Mouse (Mus musculus) splenic B cell, adult 2 months (primary cell): ENCODE results near the gene Cog3.

Experiments
- DNase-seq: peaks from one replicate; pipeline ENCODE4 v3.0.0-alpha.2; 2011; ENCODE audit warnings: low read depth, low spot score
- H3K27me3 ChIP-seq: 2 replicates; pipeline ENCODE4 v1.6.1; 2012; ENCODE audit warnings: mild to moderate bottlenecking, low read length, moderate library complexity, mixed read lengths; ENCODE audit not compliant: control insufficient read depth, poor library complexity, insufficient read depth, severe bottlenecking
- H3K36me3 ChIP-seq: 2 replicates; pipeline ENCODE4 v1.6.1; 2012; ENCODE audit warnings: mild to moderate bottlenecking, low read length, moderate library complexity, mixed read lengths; ENCODE audit not compliant: control insufficient read depth, poor library complexity, insufficient read depth, severe bottlenecking

The Cog3 gene

GRCm38 (mm10) chr14:75735597-75735996, 18.7 kb downstream of the Cog3 start:
- peaks cover 12% of the 10 kb centered on the region; the same call in 1 of the 2 replicates for H3K36me3 ChIP-seq
- no peaks in the 10 kb centered on the region for H3K27me3 ChIP-seq
- no peak for DNase-seq

GRCm38 (mm10) chr14:75732631-75733030, 21.7 kb downstream of the Cog3 start:
- Histone ChIP-seq H3K36me3 (peaks cover 22% of the 10 kb centered on the region), H3K27me3 (no peaks in the 10 kb centered on the region)
- no peak for DNase-seq

- Histone ChIP-seq H3K27me3 (no peaks in the 10 kb centered on the region), H3K36me3 (peaks cover 17% of the 10 kb centered on the region)
- no peak for DNase-seq
Measured at GRCm38 (mm10) chr14:75731361-75731760, 23.0 kb downstream of the Cog3 start.

- Histone ChIP-seq H3K36me3 (peaks cover 19% of the 10 kb centered on the region), H3K27me3 (no peaks in the 10 kb centered on the region)
- DNase-seq, result no peak
Measured at GRCm38 (mm10) chr14:75728111-75728510, 26.2 kb downstream of the Cog3 start.

- no peaks in the 10 kb centered on the region for H3K27me3 ChIP-seq
- no peak for DNase-seq
Measured at GRCm38 (mm10) chr14:75727046-75727445, 27.3 kb downstream of the Cog3 start.

GRCm38 (mm10) chr14:75722816-75723215, 31.5 kb downstream of the Cog3 start:
- H3K36me3 ChIP-seq, result peaks cover 17% of the 10 kb centered on the region
- DNase-seq, result no peak

More at GRCm38 (mm10) chr14:75727046-75727445, 27.3 kb downstream of the Cog3 start:
- peaks cover 16% of the 10 kb centered on the region for H3K36me3 ChIP-seq

GRCm38 (mm10) chr14:75721977-75722563, 32.2 kb downstream of the Cog3 start:
- H3K27me3 ChIP-seq, result no peaks in the 10 kb centered on the region
- peak; percentile 77 for DNase-seq
- peaks cover 15% of the 10 kb centered on the region for H3K36me3 ChIP-seq

More at GRCm38 (mm10) chr14:75722816-75723215, 31.5 kb downstream of the Cog3 start:
- no peaks in the 10 kb centered on the region for H3K27me3 ChIP-seq

GRCm38 (mm10) chr14:75720121-75720520, 34.2 kb downstream of the Cog3 start:
- Histone ChIP-seq H3K27me3 (no peaks in the 10 kb centered on the region), H3K36me3 (peaks cover 17% of the 10 kb centered on the region)
- DNase-seq, result no peak

- H3K27me3 ChIP-seq, result no peaks in the 10 kb centered on the region
- no peak for DNase-seq
Measured at GRCm38 (mm10) chr14:75716410-75716809, 37.9 kb downstream of the Cog3 start.

GRCm38 (mm10) chr14:75713661-75714060, 40.7 kb downstream of the Cog3 start:
- Histone ChIP-seq H3K27me3 (no peaks in the 10 kb centered on the region), H3K36me3 (peaks cover 14% of the 10 kb centered on the region)
- DNase-seq, result no peak

More at GRCm38 (mm10) chr14:75716410-75716809, 37.9 kb downstream of the Cog3 start:
- peaks cover 21% of the 10 kb centered on the region for H3K36me3 ChIP-seq

- no peak for DNase-seq
- Histone ChIP-seq H3K36me3 (peaks cover 11% of the 10 kb centered on the region; the same call in 1 of the 2 replicates), H3K27me3 (no peaks in the 10 kb centered on the region)
Measured at GRCm38 (mm10) chr14:75712687-75713086, 41.6 kb downstream of the Cog3 start.

GRCm38 (mm10) chr14:75711731-75712130, 42.6 kb downstream of the Cog3 start:
- Histone ChIP-seq H3K27me3 (no peaks in the 10 kb centered on the region), H3K36me3 (peaks cover 8% of the 10 kb centered on the region; the same call in 1 of the 2 replicates)
- no peak for DNase-seq

- no peak for DNase-seq
- Histone ChIP-seq H3K36me3 (peaks cover 8% of the 10 kb centered on the region; the same call in 1 of the 2 replicates), H3K27me3 (no peaks in the 10 kb centered on the region)
Measured at GRCm38 (mm10) chr14:75708986-75709385, 45.3 kb downstream of the Cog3 start.

GRCm38 (mm10) chr14:75707771-75708170, 46.5 kb downstream of the Cog3 start:
- Histone ChIP-seq H3K36me3 (peaks cover 16% of the 10 kb centered on the region), H3K27me3 (no peaks in the 10 kb centered on the region)
- DNase-seq, result no peak

GRCm38 (mm10) chr14:75706647-75707046, 47.7 kb downstream of the Cog3 start:
- peaks cover 16% of the 10 kb centered on the region for H3K36me3 ChIP-seq
- H3K27me3 ChIP-seq, result no peaks in the 10 kb centered on the region
- DNase-seq, result no peak

- no peak for DNase-seq
- H3K36me3 ChIP-seq, result 0 out of 2 replicates have a peak, but pooled peaks cover 4% of the 10 kb centered on the region
Measured at GRCm38 (mm10) chr14:75697928-75698327, 56.4 kb downstream of the Cog3 start.

More at GRCm38 (mm10) chr14:75697928-75698327, 56.4 kb downstream of the Cog3 start:
- H3K27me3 ChIP-seq, result no peaks in the 10 kb centered on the region
